Mouse (Mus musculus): ENCODE data around the gene Gphb5. TPM values are rescaled to one million over a fixed set of nuclear protein-coding genes. Genes with fewer than 3 reads are reported as not detected.

Gene Gphb5
- not detected in 2 replicates for polyA plus RNA-seq (2012; rRNA removed)

GRCm38 (mm10) chr12:75416681-75417080, at the start of gene Gphb5:
Gene Gphb5, minus strand, starts transcription at chr12:75416781.

Other genes with a start within 250 kb of the Gphb5 start
- 0.89 and 1.0 TPM in 2 replicates for gene Kcnh5, start 239.4 kb downstream of the Gphb5 start, polyA plus RNA-seq (2012; rRNA removed)
- 14.6 and 30.9 TPM in 2 replicates for gene Rhoj, start 108.5 kb downstream of the Gphb5 start, polyA plus RNA-seq (2012; rRNA removed)
- 37.1 and 39.6 TPM in 2 replicates for gene Ppp2r5e, start 179.5 kb upstream of the Gphb5 start, polyA plus RNA-seq (2012; rRNA removed)

Data from central nervous system, embryonic 14 days (tissue).